Mouse (Mus musculus): ENCODE results near the gene Zmat3. TPM values are rescaled to one million over a fixed set of nuclear protein-coding genes. Genes with fewer than 3 reads are reported as not detected.
A peak's percentile ranks its signal among the peaks of the same experiment; 100 is the strongest.

Gene Zmat3
- polyA plus RNA-seq, 1 experiment from 2014 or later = 2.8 TPM

GRCm38 (mm10) chr3:32372470-32372869 is 6.7 kb upstream of the Zmat3 start:
- no peak for DNase-seq (ENCODE audit: low spot score)

- no peak for DNase-seq (ENCODE audit: low spot score)
Observed at GRCm38 (mm10) chr3:32371957-32372356, 6.1 kb upstream of the Zmat3 start.

GRCm38 (mm10) chr3:32367516-32367915 is 1.7 kb upstream of the Zmat3 start:
- no peak for DNase-seq (ENCODE audit: low spot score)

- DNase-seq (ENCODE audit: low spot score) = no peak
Observed at GRCm38 (mm10) chr3:32366246-32366734, 476 bp upstream of the Zmat3 start.

GRCm38 (mm10) chr3:32364841-32365545 is 821 bp downstream of the Zmat3 start:
- DNase-seq (ENCODE audit: low spot score) = peak; percentile 40

GRCm38 (mm10) chr3:32364195-32364594 is 1.6 kb downstream of the Zmat3 start:
- DNase-seq (ENCODE audit: low spot score) = no peak

GRCm38 (mm10) chr3:32361221-32361620 is 4.6 kb downstream of the Zmat3 start:
- no peak for DNase-seq (ENCODE audit: low spot score)

- no peak for DNase-seq (ENCODE audit: low spot score)
Observed at GRCm38 (mm10) chr3:32347881-32348280, 17.9 kb downstream of the Zmat3 start.

GRCm38 (mm10) chr3:32345249-32345648 is 20.6 kb downstream of the Zmat3 start:
- DNase-seq (ENCODE audit: low spot score) = no peak

GRCm38 (mm10) chr3:32344825-32345224 is 21.0 kb downstream of the Zmat3 start:
- no peak for DNase-seq (ENCODE audit: low spot score)

GRCm38 (mm10) chr3:32343371-32343770 is 22.4 kb downstream of the Zmat3 start:
- DNase-seq (ENCODE audit: low spot score) = no peak

GRCm38 (mm10) chr3:32341434-32341833 is 24.4 kb downstream of the Zmat3 start:
- DNase-seq (ENCODE audit: low spot score) = no peak

GRCm38 (mm10) chr3:32338231-32338630 is 27.6 kb downstream of the Zmat3 start:
- DNase-seq (ENCODE audit: low spot score) = no peak

- DNase-seq (ENCODE audit: low spot score) = no peak
Observed at GRCm38 (mm10) chr3:32337770-32338169, 28.0 kb downstream of the Zmat3 start.

GRCm38 (mm10) chr3:32334901-32335300 is 30.9 kb downstream of the Zmat3 start:
- DNase-seq (ENCODE audit: low spot score) = no peak

GRCm38 (mm10) chr3:32333456-32334086 is 32.2 kb downstream of the Zmat3 start:
- peak; percentile 77 for DNase-seq (ENCODE audit: low spot score)

- peak; percentile 12 for DNase-seq (ENCODE audit: low spot score)
Observed at GRCm38 (mm10) chr3:32317901-32318416, 47.9 kb downstream of the Zmat3 start.

GRCm38 (mm10) chr3:32317165-32317900 is 48.5 kb downstream of the Zmat3 start:
- DNase-seq (ENCODE audit: low spot score) = peak; percentile 16

- no peak for DNase-seq (ENCODE audit: low spot score)
Observed at GRCm38 (mm10) chr3:32314746-32315145, 51.1 kb downstream of the Zmat3 start.

- DNase-seq (ENCODE audit: low spot score) = no peak
Observed at GRCm38 (mm10) chr3:32304171-32304570, 61.6 kb downstream of the Zmat3 start.

- DNase-seq (ENCODE audit: low spot score) = no peak
Observed at GRCm38 (mm10) chr3:32292001-32292400, 73.8 kb downstream of the Zmat3 start.
